Mouse (Mus musculus): ENCODE measurements at regions not wholly inside any gene's neighbourhood (a gene's known extent, or its start where the extent isn't known, plus 50 kb on each side); places are given as distances from the start of the nearest gene placed in this dataset.

DNA sequence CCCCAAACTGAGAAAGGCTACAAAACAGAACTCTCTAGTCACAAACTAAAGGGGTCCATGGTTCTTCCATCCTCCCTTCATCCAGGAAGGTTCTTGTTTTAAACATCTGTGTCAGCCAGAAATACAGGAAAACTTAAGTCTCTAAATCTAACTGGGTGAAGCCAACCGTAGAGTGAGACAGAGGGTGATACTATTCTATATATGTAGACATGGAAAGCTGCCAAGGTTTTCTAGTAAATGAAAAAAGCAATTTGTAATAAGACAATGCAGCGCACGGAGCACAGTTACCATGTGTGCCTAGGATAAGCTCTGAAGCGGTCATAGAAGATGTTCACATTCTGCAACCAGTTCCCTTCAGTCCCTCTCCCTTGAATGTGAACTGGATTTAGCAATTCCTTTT, 55.4 kb downstream of the Ppp1r3c start:
- DNase-seq (ENCODE audit: low spot score in 2 of 2), result no peak

DNA sequence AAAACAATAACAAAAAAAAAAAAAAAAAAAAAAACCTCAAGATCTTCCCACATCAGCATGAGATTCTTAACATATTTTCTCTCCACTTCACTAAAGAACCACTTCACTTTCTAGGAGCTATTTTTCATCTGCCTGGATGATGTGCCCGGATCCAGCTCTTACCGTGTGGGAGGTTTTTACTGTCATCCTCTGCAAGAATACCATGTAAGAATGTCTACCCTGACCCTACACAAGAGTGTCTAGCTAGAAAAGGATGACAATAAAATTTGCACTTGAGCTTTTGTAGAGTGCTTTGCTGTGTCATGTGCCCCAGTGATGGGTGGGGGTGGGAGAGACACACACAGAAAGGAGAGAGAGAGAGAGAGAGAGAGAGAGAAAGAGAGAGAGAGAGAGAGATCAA, 56.1 kb downstream of the Ppp1r3c start:
- no peak for DNase-seq (ENCODE audit: low spot score in 2 of 2)

DNA sequence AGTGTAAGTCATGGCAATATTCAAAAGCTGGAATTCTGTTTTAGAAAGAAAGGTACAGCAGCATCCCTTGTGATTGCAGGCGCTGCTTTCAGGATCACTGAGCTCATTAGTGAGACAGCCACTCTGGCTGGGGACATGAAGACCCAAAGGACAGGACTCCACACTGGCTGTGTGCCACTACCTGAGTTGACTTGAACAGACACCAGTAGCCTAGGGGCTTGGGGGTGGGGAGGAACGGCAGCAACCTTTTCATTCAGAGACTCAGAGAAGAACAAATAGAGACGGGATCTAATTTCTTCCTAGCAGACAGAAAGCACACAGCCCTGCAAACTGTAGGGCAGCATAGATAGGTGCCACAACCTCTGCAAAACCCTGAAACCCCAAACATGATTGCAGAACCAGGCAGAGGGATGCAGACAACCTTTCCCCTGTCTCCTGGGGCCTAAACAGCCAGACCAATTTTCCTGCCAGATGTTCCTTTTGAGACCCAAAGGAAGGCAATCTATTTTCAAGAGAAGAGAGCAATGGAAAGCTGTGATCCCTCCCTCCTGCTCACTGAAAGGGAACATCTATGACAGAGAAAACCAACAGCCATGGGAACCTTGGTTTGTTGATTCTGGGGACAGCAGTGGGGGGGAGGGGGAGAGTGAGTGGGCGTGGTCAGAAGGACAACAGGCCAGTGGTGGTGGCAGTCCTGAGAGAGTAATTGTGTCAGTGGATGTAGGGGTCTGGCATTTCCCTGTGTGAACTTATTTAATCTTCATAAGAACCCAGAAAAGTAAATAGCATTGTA, 57.2 kb downstream of the Ppp1r3c start:
- DNase-seq (ENCODE audit: low spot score in 2 of 2), result no peak

DNA sequence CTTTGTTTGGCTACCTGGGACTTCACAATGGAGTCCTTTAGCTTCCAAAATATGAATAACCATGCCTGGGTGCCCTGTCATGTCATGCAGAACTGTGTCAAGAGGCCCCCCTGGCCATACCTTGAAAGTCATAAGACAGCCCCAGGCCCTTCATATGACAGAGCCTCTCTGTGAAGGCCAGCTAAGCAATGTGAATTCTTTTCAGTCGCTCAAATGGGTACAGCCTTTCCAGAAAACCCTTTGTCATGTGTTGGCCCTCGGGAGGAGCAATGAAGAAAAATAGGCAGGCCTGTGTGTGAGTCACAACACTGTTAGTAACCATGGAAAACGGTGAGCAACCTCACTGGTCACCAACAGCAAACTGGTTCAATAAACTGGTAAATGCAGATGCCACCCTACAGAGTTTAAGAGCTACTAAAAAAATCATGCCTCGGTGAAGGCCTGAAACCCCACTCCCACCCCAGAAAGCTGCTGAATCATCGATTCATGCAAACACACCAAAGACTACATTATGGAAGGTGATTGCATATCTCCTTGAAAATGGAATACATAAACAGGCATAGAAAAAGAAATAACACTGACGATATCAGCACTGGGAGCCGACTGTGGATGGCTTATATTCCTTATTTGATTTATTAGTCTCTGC, 57.9 kb downstream of the Ppp1r3c start:
- no peak for DNase-seq (ENCODE audit: low spot score in 2 of 2)

DNA sequence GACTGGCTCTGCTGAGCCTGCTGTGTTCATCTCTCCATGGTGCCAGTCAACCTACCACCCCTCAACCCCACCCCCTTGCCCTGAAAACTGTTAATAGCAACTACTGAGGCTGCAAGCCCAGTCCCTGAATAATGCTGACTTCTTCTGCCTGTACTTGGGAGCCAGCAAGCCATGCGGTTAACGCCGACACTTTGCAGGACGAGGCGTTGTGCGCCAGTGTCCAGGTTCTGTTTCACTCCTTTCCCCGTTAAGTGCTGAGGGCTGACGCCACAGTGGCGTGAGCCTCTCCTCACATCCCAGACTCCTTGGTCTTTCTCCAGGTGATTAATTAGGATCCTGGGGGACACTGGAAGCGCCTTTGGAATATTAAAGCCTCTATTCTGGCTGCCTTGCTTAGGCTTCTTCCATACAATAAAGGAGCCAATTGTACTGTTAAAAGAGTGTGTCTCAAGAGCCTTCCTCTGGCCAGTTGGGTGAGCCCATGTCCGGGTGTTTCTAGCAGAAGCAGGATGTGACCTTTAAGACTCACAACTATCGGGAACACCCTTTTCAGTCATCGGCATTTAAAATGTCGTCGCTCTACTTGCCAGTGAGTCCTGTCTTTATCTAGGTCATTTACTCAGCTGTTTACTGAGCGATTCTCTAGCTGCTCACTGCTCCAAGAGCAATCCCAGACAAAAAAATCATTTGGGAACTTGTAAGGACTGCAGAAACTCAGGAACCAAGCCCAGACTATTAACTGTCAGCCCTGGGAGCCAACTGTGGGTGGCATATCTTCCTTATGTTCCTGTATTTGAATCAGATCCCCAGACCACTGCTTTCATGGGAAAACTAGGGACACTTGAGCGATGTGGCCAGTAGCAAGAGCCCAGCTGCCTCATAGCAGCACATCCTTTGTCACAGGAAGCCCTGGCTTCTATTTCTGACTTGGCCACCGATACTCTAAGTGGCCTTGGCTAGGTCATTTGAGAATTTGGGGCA, 59.1 kb downstream of the Ppp1r3c start:
- peak in 1 of 2 experiments; percentile 35 for DNase-seq (ENCODE audit: low spot score in 2 of 2)

DNA sequence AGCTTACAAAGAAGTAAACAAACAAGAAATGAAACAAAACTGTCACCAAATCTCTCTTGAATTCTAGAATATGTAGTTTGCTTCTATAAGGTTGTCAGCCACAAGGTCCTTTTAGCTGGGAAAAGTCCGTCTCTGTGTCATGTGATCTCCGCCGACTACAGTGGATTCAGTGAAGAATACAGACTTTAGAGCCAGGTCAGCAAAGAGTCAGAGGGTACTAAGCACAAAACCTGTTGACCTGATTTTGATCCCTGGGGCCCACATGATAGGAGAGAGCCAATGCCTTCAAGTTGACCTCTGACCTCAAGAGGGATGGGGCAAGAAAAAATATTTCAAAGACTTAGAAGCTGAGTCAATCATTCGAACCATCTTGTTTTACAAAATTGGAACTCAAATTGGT, 61.5 kb downstream of the Ppp1r3c start:
- no peak for DNase-seq (ENCODE audit: low spot score in 2 of 2)

DNA sequence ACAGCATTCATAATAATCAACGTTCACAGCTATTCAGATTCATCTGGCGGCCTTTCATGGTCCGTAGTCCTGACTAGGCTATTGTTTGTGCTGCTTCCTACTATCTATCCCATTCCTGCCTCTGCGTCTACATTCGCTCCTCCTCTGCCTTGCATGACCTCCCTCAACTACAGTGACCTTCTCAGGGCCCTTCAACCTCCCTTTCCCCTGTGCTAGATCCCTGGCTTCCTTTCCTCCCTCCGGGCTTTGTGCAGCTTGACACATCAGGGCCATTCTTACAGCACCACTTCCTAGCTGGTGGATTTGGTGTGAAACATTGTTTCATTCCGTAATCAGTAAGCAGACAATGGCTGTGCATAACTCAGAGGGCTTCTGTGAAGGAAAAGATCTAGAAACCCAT, 65.6 kb downstream of the Ppp1r3c start:
- DNase-seq (ENCODE audit: low spot score in 2 of 2), result no peak
